Mouse (Mus musculus) stomach, postnatal 0 days (tissue): ENCODE data around the gene St3gal4. TPM values are rescaled to one million over a fixed set of nuclear protein-coding genes. Genes with fewer than 3 reads are reported as not detected.

Experiments used
- ATAC-seq: fragments of 200-750 bp; cut with Nextera tagmentation; 2 replicates; pipeline ENCODE4 v1.8.0; 2017; ENCODE audit not compliant: low FRiP score, low TSS enrichment
- DNase-seq: peaks from one replicate; pipeline ENCODE4 v3.0.0-alpha.2; 2016; ENCODE audit warnings: low spot score
- H3K27ac ChIP-seq: fragments of 300-500 bp; sonication (generic); replicated peaks from 2 replicates; pipeline ENCODE4 v1.5.1; 2014; ENCODE audit warnings: mild to moderate bottlenecking, control low read depth
- H3K27me3 ChIP-seq: fragments of 300-500 bp; sonication (generic); 2 replicates; pipeline ENCODE4 v1.6.1; 2014; ENCODE audit warnings: low read length; ENCODE audit not compliant: control insufficient read depth, insufficient read depth
- H3K36me3 ChIP-seq: fragments of 300-500 bp; sonication (generic); 2 replicates; pipeline ENCODE4 v1.6.1; 2014; ENCODE audit warnings: low read length, mixed read lengths; ENCODE audit not compliant: control insufficient read depth, insufficient read depth
- H3K4me1 ChIP-seq: fragments of 300-500 bp; sonication (generic); replicated peaks from 2 replicates; pipeline ENCODE4 v1.6.1; 2014; ENCODE audit warnings: antibody characterized with exemption; ENCODE audit not compliant: control insufficient read depth, insufficient read depth
- H3K4me2 ChIP-seq: fragments of 300-500 bp; sonication (generic); replicated peaks from 2 replicates; pipeline ENCODE4 v1.6.1; 2014; ENCODE audit warnings: low read depth, mild to moderate bottlenecking, control low read depth, moderate library complexity
- H3K4me3 ChIP-seq: fragments of 300-500 bp; sonication (generic); 2 replicates; pipeline ENCODE4 v1.5.1; 2014; ENCODE audit warnings: low read depth, low read length, control low read depth
- H3K9ac ChIP-seq: fragments of 300-500 bp; sonication (generic); 2 replicates; pipeline ENCODE4 v1.6.1; 2014; ENCODE audit warnings: mild to moderate bottlenecking, low read length, control low read depth, mixed read lengths
- H3K9me3 ChIP-seq: fragments of 300-500 bp; sonication (generic); 2 replicates; pipeline ENCODE4 v1.6.1; 2016; ENCODE audit warnings: low read length; ENCODE audit not compliant: control insufficient read depth
- CTCF ChIP-seq: IDR thresholded peaks from 2 replicates; pipeline ENCODE4 v1.5.1; 2016; ENCODE audit warnings: antibody characterized with exemption, low read depth, mild to moderate bottlenecking, moderate library complexity
- EP300 ChIP-seq: optimal IDR thresholded peaks from 2 replicates; pipeline ENCODE3; 2016; ENCODE audit warnings: antibody characterized with exemption
- WGBS: fragments of 180-500 bp; shearing (Covaris S2); extraction: QIAGEN DNeasy Blood & Tissue Kit; methylation state at CpG from one replicate; pipeline ENCODE4 v1.1.7; 2014; 5-methylcytosine and 5-hydroxymethylcytosine counted together
- polyA plus RNA-seq: library from polyadenylated mRNA; unstranded; fragments of >200 nt; fragmentation: Nextera tagmentation; extraction: Ambion mirVana; gene quantifications from 2 replicates; pipeline ENCODE4 v1.2.1, GENCODE M21; 2015

Gene St3gal4
- 14.6 and 14.7 TPM in 2 replicates for polyA plus RNA-seq

GRCm38 (mm10) chr9:35119168-35119567, at the start of gene St3gal4:
Gene St3gal4, minus strand, starts transcription at chr9:35119268.
- no peaks in the 10 kb centered on the region for H3K27me3 ChIP-seq
- H3K9me3 ChIP-seq = no peaks in the 10 kb centered on the region
- H3K4me2 ChIP-seq = peak within 1 kb of the TSS; percentile 71; the same call in 1 of the 2 replicates
- peak within 1 kb of the TSS; percentile 88; the same call in 1 of the 2 replicates for H3K27ac ChIP-seq
- peaks cover 5% of the 10 kb centered on the region; the same call in 1 of the 2 replicates for H3K4me1 ChIP-seq
- H3K9ac ChIP-seq = no peak within 1 kb of the TSS
- TF ChIP-seq EP300 (no peak), CTCF (no peak)
- no peak for ATAC-seq
- H3K4me3 ChIP-seq = no peak within 1 kb of the TSS
- DNase-seq = no peak
- H3K36me3 ChIP-seq = no peaks in the 10 kb centered on the region
- 81% methylated on average over 6 of the region's 6 CpGs for WGBS

- Histone ChIP-seq H3K27ac (no peak overlapping the region), H3K27me3 (no peaks in the 10 kb centered on the region), H3K36me3 (0 out of 2 replicates have a peak, but pooled peaks cover 2% of the 10 kb centered on the region), H3K4me1 (no peaks in the 10 kb centered on the region), H3K9ac (no peak overlapping the region), H3K4me3 (no peak overlapping the region), H3K9me3 (no peaks in the 10 kb centered on the region), H3K4me2 (no peak overlapping the region)
- DNase-seq (no peak), ATAC-seq (no peak)
- 63% methylated on average over 9 of the region's 9 CpGs for WGBS
- TF ChIP-seq CTCF (no peak), EP300 (no peak)
Measured at GRCm38 (mm10) chr9:35166798-35167635, 47.9 kb upstream of the St3gal4 start.

GRCm38 (mm10) chr9:35166144-35166797, 47.2 kb upstream of the St3gal4 start:
- no peaks in the 10 kb centered on the region for H3K4me1 ChIP-seq

GRCm38 (mm10) chr9:35164142-35164874, 45.2 kb upstream of the St3gal4 start:
- no peak for TF ChIP-seq EP300
- TF ChIP-seq CTCF = no peak
- no peak for DNase-seq
- Histone ChIP-seq H3K4me2 (no peak overlapping the region), H3K27ac (no peak overlapping the region), H3K4me3 (no peak overlapping the region), H3K36me3 (no peaks in the 10 kb centered on the region), H3K9ac (no peak overlapping the region), H3K27me3 (no peaks in the 10 kb centered on the region), H3K4me1 (no peaks in the 10 kb centered on the region), H3K9me3 (no peaks in the 10 kb centered on the region)
- 59% methylated on average over 5 of the region's 5 CpGs for WGBS
- no peak for ATAC-seq

More at GRCm38 (mm10) chr9:35166144-35166797, 47.2 kb upstream of the St3gal4 start:
- Histone ChIP-seq H3K9ac (no peak overlapping the region), H3K27me3 (no peaks in the 10 kb centered on the region), H3K27ac (no peak overlapping the region), H3K36me3 (0 out of 2 replicates have a peak, but pooled peaks cover 2% of the 10 kb centered on the region), H3K9me3 (no peaks in the 10 kb centered on the region), H3K4me2 (no peak overlapping the region), H3K4me3 (no peak overlapping the region)
- 18% methylated on average over 3 of the region's 3 CpGs for WGBS
- peak; percentile 34; the same call in 1 of the 2 replicates for ATAC-seq
- peak; percentile 80 for TF ChIP-seq CTCF
- TF ChIP-seq EP300 = no peak
- DNase-seq = no peak

GRCm38 (mm10) chr9:35163011-35163690, 44.1 kb upstream of the St3gal4 start:
- H3K9me3 ChIP-seq = no peaks in the 10 kb centered on the region
- H3K4me3 ChIP-seq = no peak overlapping the region
- H3K36me3 ChIP-seq = no peaks in the 10 kb centered on the region
- no peak overlapping the region for H3K4me2 ChIP-seq
- H3K27ac ChIP-seq = no peak overlapping the region
- no peak overlapping the region for H3K9ac ChIP-seq
- WGBS = 87% methylated on average over 11 of the region's 11 CpGs
- ATAC-seq (no peak), DNase-seq (no peak)
- no peaks in the 10 kb centered on the region for H3K4me1 ChIP-seq
- no peaks in the 10 kb centered on the region for H3K27me3 ChIP-seq
- no peak for TF ChIP-seq EP300
- TF ChIP-seq CTCF = no peak
